9 mouse cellular contexts compared by ENCODE assay signal in genomic region chr15:98805324-98806040, GRCm38 (mm10). TPM values are rescaled to one million over a fixed set of nuclear protein-coding genes. Genes with fewer than 3 reads are reported as not detected.
DNase-seq lines count a peak whose midpoint lies in the region; ATAC-seq and TF ChIP-seq lines count a peak whose summit lies in the region.
"Had no signal": no experiment of that assay in that cellular context is flagged by ENCODE, and none has a peak within 500 bp of the region (broad histone marks: within the 10 kb centered on the region; RNA-seq: fewer than 3 reads in every experiment).

No protein-coding gene starts in this region.

- H3K4me3 ChIP-seq in brown adipose tissue, adult 24 weeks (ENCODE audit: insufficient read depth, low read depth, low read length): peak overlapping the region; percentile 45
- peak overlapping the region; percentile 50 for H3K4me3 ChIP-seq in forebrain, embryonic 15.5 days
- H3K4me3 ChIP-seq in layer of hippocampus, adult 2 months: peak overlapping the region; percentile 72
- H3K4me3 ChIP-seq in lung, embryonic 14.5 days (ENCODE audit: low read depth, low read length): peak overlapping the region; percentile 45
- peak overlapping the region; percentile 79 for H3K4me3 ChIP-seq in olfactory bulb, adult 2 months (ENCODE audit: insufficient read depth, low read depth, low read length)

- peak; percentile 49 for DNase-seq in CD4-positive helper T cell, adult 2 months (ENCODE audit: low read depth, low spot score)
- peak; percentile 35 for DNase-seq in heart, postnatal 25 days (ENCODE audit: low spot score)
- DNase-seq in layer of hippocampus, adult 2 months (ENCODE audit: low spot score in 2 of 2): peak; percentile 65 to 77
- peak; percentile 89 for DNase-seq in lung, embryonic 14.5 days
- DNase-seq in thymus, postnatal 4 days: peak; percentile 74

- intact Hi-C loops in heart, postnatal 25 days (cut with DNase I): no loop called here

- WGBS in forebrain, embryonic 15.5 days: under 1% methylated on average over 64 of the region's 64 CpGs
- 1% methylated on average over 64 of the region's 64 CpGs for WGBS in lung, embryonic 14.5 days
- whole genome bisulfite sequencing in olfactory bulb, adult 2 months: 2% methylated on average over 64 of the region's 64 CpGs

- peaks cover 6% of the 10 kb centered on the region; the same call in 1 of the 2 replicates for H3K4me1 ChIP-seq in brown adipose tissue, adult 24 weeks (ENCODE audit: control insufficient read depth, insufficient read depth, insufficient read length, low read length)
- H3K4me1 ChIP-seq in forebrain, embryonic 15.5 days: peaks cover 42% of the 10 kb centered on the region
- H3K4me1 ChIP-seq in lung, embryonic 14.5 days (ENCODE audit: insufficient read depth): peaks cover 9% of the 10 kb centered on the region; the same call in 1 of the 2 replicates
- H3K4me1 ChIP-seq in olfactory bulb, adult 2 months (ENCODE audit: control insufficient read depth, insufficient read depth, low read length): peaks cover 51% of the 10 kb centered on the region

- TF ChIP-seq POLR2A in olfactory bulb, adult 2 months (IDR thresholded peaks at IDR 0.05; ENCODE audit: insufficient read depth, low read depth, low read length): no peak

- peak overlapping the region; percentile 52 for H3K9ac ChIP-seq in forebrain, embryonic 15.5 days (replicated peaks)
- H3K9ac ChIP-seq in lung, embryonic 14.5 days: peak overlapping the region; percentile 40

- no peaks in the 10 kb centered on the region for H3K9me3 ChIP-seq in forebrain, embryonic 15.5 days
- H3K9me3 ChIP-seq in lung, embryonic 14.5 days (ENCODE audit: low read depth, low read length): no peaks in the 10 kb centered on the region

- H3K27me3 ChIP-seq in forebrain, embryonic 15.5 days: peaks cover 96% of the 10 kb centered on the region
- peaks cover 97% of the 10 kb centered on the region for H3K27me3 ChIP-seq in lung, embryonic 14.5 days (ENCODE audit: insufficient read depth, low read length)

- TF ChIP-seq CTCF in layer of hippocampus, adult 2 months (conservative IDR thresholded peaks at IDR 0.05): peak; percentile 81
- peak; percentile 79 for TF ChIP-seq CTCF in lung, embryonic 14.5 days (IDR thresholded peaks at IDR 0.05; ENCODE audit: low read depth)
- TF ChIP-seq CTCF in olfactory bulb, adult 2 months (IDR thresholded peaks at IDR 0.05; ENCODE audit: insufficient read depth, low read depth, low read length): peak; percentile 54; the same call in 1 of the 2 replicates

- peak overlapping the region; percentile 75 for H3K4me2 ChIP-seq in forebrain, embryonic 15.5 days (replicated peaks)
- H3K4me2 ChIP-seq in lung, embryonic 14.5 days: peak overlapping the region; percentile 83

- no peak overlapping the region for H3K27ac ChIP-seq in brown adipose tissue, adult 24 weeks (replicated peaks; ENCODE audit: low read depth, low read length)
- H3K27ac ChIP-seq in forebrain, embryonic 15.5 days (replicated peaks): no peak overlapping the region
- peak overlapping the region; percentile 97 for H3K27ac ChIP-seq in layer of hippocampus, adult 2 months
- no peak overlapping the region for H3K27ac ChIP-seq in lung, embryonic 14.5 days (ENCODE audit: low read depth)
- peak overlapping the region; percentile 76 for H3K27ac ChIP-seq in olfactory bulb, adult 2 months (ENCODE audit: insufficient read depth, low read depth, low read length)

- peak; percentile 53 for ATAC-seq in forebrain, embryonic 15.5 days (replicated peaks)
- ATAC-seq in lung, embryonic 14.5 days (ENCODE audit: insufficient read depth): peak; percentile 42

- no peaks in the 10 kb centered on the region for H3K36me3 ChIP-seq in forebrain, embryonic 15.5 days
- no peaks in the 10 kb centered on the region for H3K36me3 ChIP-seq in lung, embryonic 14.5 days (ENCODE audit: insufficient read depth)

RNA-seq across cellular contexts. Expression of gene Ddn, which starts 3.8 kb away (rescaled TPM):
- polyA plus RNA-seq in brown adipose tissue, adult 24 weeks (2012; ENCODE audit: insufficient read depth, insufficient read length, missing spikeins): not detected in 2 replicates
- polyA plus RNA-seq in forebrain, embryonic 15.5 days (2015; fragmentation: Nextera tagmentation; extraction: Ambion mirVana): 0.46 and 0.47 TPM in 2 replicates
- under 1 TPM; 0.21 to 0.59 TPM for total RNA-seq in heart, postnatal 25 days (2021)
- total RNA-seq in layer of hippocampus, adult 2 months (2021): 1,000 to 10,000 TPM; 1,636 to 1,683 TPM
- polyA plus RNA-seq in lung, embryonic 14.5 days (2014; fragmentation: Nextera tagmentation; extraction: Ambion mirVana): 0.04 and 0.12 TPM in 2 replicates
- polyA plus RNA-seq in olfactory bulb, adult 2 months (2012; ENCODE audit: insufficient read depth, insufficient read length, low replicate concordance, missing spikeins): 108 TPM in 1 of 2 replicates, not detected in the other

RNA-seq across cellular contexts. Expression of gene Wnt1, which starts 15.8 kb away (rescaled TPM):
- polyA plus RNA-seq in brown adipose tissue, adult 24 weeks (2012; ENCODE audit: insufficient read depth, insufficient read length, missing spikeins): not detected in 2 replicates
- polyA plus RNA-seq in forebrain, embryonic 15.5 days (2015; fragmentation: Nextera tagmentation; extraction: Ambion mirVana): 0.19 and 0.25 TPM in 2 replicates
- total RNA-seq in heart, postnatal 25 days (2021): not detected
- total RNA-seq in layer of hippocampus, adult 2 months (2021): not detected
- polyA plus RNA-seq in lung, embryonic 14.5 days (2014; fragmentation: Nextera tagmentation; extraction: Ambion mirVana): not detected in 2 replicates
- polyA plus RNA-seq in olfactory bulb, adult 2 months (2012; ENCODE audit: insufficient read depth, insufficient read length, low replicate concordance, missing spikeins): not detected in 2 replicates
- total RNA-seq: neutrophil, adult 5-6 weeks had no signal

RNA-seq across cellular contexts. Expression of gene Prkag1, which starts 25.8 kb away (rescaled TPM):
- polyA plus RNA-seq in brown adipose tissue, adult 24 weeks (2012; ENCODE audit: insufficient read depth, insufficient read length, missing spikeins): 65.2 and 99.5 TPM in 2 replicates
- 89.0 and 91.7 TPM in 2 replicates for polyA plus RNA-seq in forebrain, embryonic 15.5 days (2015; fragmentation: Nextera tagmentation; extraction: Ambion mirVana)
- 100 to 1,000 TPM in 1 of 2 experiments, 10 to 100 TPM in 1; 90.5 to 103 TPM for total RNA-seq in heart, postnatal 25 days (2021)
- total RNA-seq in layer of hippocampus, adult 2 months (2021): 10 to 100 TPM; 50.3 to 51.9 TPM
- polyA plus RNA-seq in lung, embryonic 14.5 days (2014; fragmentation: Nextera tagmentation; extraction: Ambion mirVana): 93.4 and 93.7 TPM in 2 replicates
- not detected in 2 replicates for polyA plus RNA-seq in olfactory bulb, adult 2 months (2012; ENCODE audit: insufficient read depth, insufficient read length, low replicate concordance, missing spikeins)

RNA-seq across cellular contexts. Expression of gene Wnt10b, which starts 27.5 kb away (rescaled TPM):
- 0.83 and 0.95 TPM in 2 replicates for polyA plus RNA-seq in brown adipose tissue, adult 24 weeks (2012; ENCODE audit: insufficient read depth, insufficient read length, missing spikeins)
- polyA plus RNA-seq in forebrain, embryonic 15.5 days (2015; fragmentation: Nextera tagmentation; extraction: Ambion mirVana): not detected in 2 replicates
- total RNA-seq in heart, postnatal 25 days (2021): under 1 TPM; 0.34 to 0.57 TPM
- total RNA-seq in layer of hippocampus, adult 2 months (2021): under 1 TPM; 0.15 to 0.38 TPM
- polyA plus RNA-seq in lung, embryonic 14.5 days (2014; fragmentation: Nextera tagmentation; extraction: Ambion mirVana): 0.11 TPM in 1 of 2 replicates, not detected in the other
- polyA plus RNA-seq in olfactory bulb, adult 2 months (2012; ENCODE audit: insufficient read depth, insufficient read length, low replicate concordance, missing spikeins): not detected in 2 replicates

RNA-seq across cellular contexts. Expression of gene Arf3, which starts 42.5 kb away (rescaled TPM):
- 25.8 and 32.2 TPM in 2 replicates for polyA plus RNA-seq in brown adipose tissue, adult 24 weeks (2012; ENCODE audit: insufficient read depth, insufficient read length, missing spikeins)
- polyA plus RNA-seq in forebrain, embryonic 15.5 days (2015; fragmentation: Nextera tagmentation; extraction: Ambion mirVana): 82.3 and 88.2 TPM in 2 replicates
- 10 to 100 TPM; 18.5 to 20.8 TPM for total RNA-seq in heart, postnatal 25 days (2021)
- 100 to 1,000 TPM; 820 to 852 TPM for total RNA-seq in layer of hippocampus, adult 2 months (2021)
- polyA plus RNA-seq in lung, embryonic 14.5 days (2014; fragmentation: Nextera tagmentation; extraction: Ambion mirVana): 35.4 and 42.5 TPM in 2 replicates
- 167 TPM in 1 of 2 replicates, not detected in the other for polyA plus RNA-seq in olfactory bulb, adult 2 months (2012; ENCODE audit: insufficient read depth, insufficient read length, low replicate concordance, missing spikeins)

Comparison
In these comparisons a context has a peak if more than half of its experiments do, and no peak if none do; other contexts are left out.
1. DNase-seq: peak in every context shown above with its lines; median percentile 89 in lung, embryonic 14.5 days; 74 in thymus, postnatal 4 days; 71 in layer of hippocampus, adult 2 months; 49 in CD4-positive helper T cell, adult 2 months; 35 in heart, postnatal 25 days.
2. H3K27ac ChIP-seq: peak in layer of hippocampus, adult 2 months (single experiment) and olfactory bulb, adult 2 months (single experiment); none in brown adipose tissue, adult 24 weeks (single experiment), forebrain, embryonic 15.5 days (single experiment) and lung, embryonic 14.5 days (single experiment).
3. RNA of gene Prkag1, which starts 25.8 kb away (polyA plus RNA-seq): 65.2 to 99.5 TPM in brown adipose tissue, adult 24 weeks, 93.4 to 93.7 TPM in lung, embryonic 14.5 days and 89.0 to 91.7 TPM in forebrain, embryonic 15.5 days; not detected in olfactory bulb, adult 2 months; every median in the first group is over 10 times any median in the second.
4. Peak in every context shown above with its lines, with median percentiles within 50 percentile points of each other: H3K4me3 ChIP-seq and CTCF ChIP-seq.